Mouse (Mus musculus): Measurements from ENCODE around the gene Tufm.

Tufm gene

GRCm38 (mm10) chr7:126487052-126487483, at the start of gene Tufm:
Tufm (plus strand) TSS chr7:126487361.
- in situ Hi-C loops (cut with MboI, MseI) = no loop called here

GRCm38 (mm10) chr7:126440134-126440533, 47.0 kb upstream of the Tufm start:
- in situ Hi-C loops (cut with MboI, MseI) = no loop called here

- in situ Hi-C loops (cut with MboI, MseI) = no loop called here
Measured at GRCm38 (mm10) chr7:126443997-126444396, 43.2 kb upstream of the Tufm start.

GRCm38 (mm10) chr7:126444536-126444935, 42.6 kb upstream of the Tufm start:
- in situ Hi-C loops (cut with MboI, MseI) = no loop called here

DNA sequence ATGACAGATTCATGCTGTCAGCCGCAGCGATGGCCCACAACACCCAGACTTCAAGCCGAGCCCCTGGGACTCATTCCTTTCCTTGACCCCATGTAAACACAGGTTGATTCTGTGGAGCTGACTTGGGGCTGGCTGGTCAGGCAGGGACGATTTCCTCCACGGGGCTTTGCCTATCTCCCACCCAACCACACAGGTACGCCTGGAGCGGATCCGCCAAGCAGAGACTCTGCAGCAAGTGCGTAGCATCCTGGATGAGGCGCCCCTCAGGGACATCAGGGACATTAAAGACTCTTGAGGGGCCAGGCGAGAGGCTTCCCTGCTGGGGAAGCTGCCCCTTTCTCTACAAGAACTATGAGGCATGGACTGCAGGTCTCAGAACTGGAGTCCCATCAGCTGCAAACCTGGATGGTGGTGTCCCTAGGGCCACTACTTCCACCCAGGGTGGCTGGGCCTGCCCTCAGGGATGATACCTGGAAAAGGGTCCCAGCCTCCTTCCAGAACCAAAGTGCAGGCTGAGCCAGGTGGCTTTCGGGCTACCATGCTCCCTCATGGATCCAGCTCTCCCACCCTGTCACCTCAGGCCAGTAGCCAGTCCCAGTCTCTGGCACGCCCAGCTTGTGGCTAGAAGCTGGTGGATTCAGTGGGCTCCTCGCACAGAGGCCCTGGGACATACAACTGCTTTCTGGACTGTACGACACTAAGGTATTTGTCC, 41.9 kb upstream of the Tufm start:
- in situ Hi-C loops (cut with MboI, MseI) = loop anchor here (5.0 kb wide), 1 partner anchor 67 kb away; no protein-coding TSS in a partner anchor

- in situ Hi-C loops (cut with MboI, MseI) = loop anchor here (5.0 kb wide), 1 partner anchor 66 kb away; no protein-coding TSS in a partner anchor
Measured at GRCm38 (mm10) chr7:126446217-126446616, 40.9 kb upstream of the Tufm start.

DNA sequence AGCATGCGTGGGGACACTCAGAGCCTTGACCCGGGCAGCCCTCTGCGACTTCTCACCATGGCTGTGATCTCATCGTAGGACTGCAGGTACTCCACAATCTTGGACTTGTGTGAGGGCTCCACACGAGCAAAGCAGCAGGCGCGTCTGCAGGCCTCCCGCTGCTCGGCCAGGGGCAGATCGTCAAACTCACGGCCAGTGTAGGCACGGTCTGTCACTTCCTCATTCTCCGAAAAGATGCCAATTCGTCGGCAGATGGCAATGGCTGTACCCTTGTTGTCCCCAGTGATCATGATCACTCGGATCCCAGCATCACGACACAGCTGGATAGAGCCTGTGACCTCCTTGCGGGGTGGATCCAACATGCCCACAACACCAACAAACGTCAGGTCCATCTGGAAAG, 38.7 kb upstream of the Tufm start:
- in situ Hi-C loops (cut with MboI, MseI) = loop anchor here (5.0 kb wide), 1 partner anchor 64 kb away; no protein-coding TSS in a partner anchor

- in situ Hi-C loops (cut with MboI, MseI) = loop anchor here (5.0 kb wide), 1 partner anchor 62 kb away; no protein-coding TSS in a partner anchor
Measured at GRCm38 (mm10) chr7:126449991-126450390, 37.2 kb upstream of the Tufm start.

- in situ Hi-C loops (cut with MboI, MseI) = no loop called here
Measured at GRCm38 (mm10) chr7:126450641-126451040, 36.5 kb upstream of the Tufm start.

- in situ Hi-C loops (cut with MboI, MseI) = no loop called here
Measured at GRCm38 (mm10) chr7:126452244-126452643, 34.9 kb upstream of the Tufm start.

GRCm38 (mm10) chr7:126453861-126454260, 33.3 kb upstream of the Tufm start:
- in situ Hi-C loops (cut with MboI, MseI) = no loop called here

DNA sequence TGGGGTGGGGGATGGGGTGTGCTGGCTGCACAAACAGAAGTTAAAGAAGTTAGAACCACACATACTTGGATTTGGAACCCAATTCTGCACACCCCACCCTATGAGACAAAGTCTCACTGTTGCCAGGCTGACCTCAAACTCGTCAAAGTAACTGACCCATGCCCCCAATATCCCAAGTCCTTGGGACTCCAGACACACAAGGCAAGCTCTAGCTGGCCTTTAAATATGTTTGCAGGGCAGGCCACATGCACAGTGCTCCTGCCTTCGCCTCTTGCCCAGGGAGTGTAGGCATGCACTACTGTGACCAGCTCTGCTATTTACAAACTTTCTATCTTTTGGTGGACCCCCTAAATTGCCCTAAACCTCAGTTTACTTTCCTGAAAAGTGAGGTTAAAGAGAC, 31.9 kb upstream of the Tufm start:
- in situ Hi-C loops (cut with MboI, MseI) = no loop called here

GRCm38 (mm10) chr7:126456382-126457266, 30.5 kb upstream of the Tufm start:
- in situ Hi-C loops (cut with MboI, MseI) = no loop called here

DNA sequence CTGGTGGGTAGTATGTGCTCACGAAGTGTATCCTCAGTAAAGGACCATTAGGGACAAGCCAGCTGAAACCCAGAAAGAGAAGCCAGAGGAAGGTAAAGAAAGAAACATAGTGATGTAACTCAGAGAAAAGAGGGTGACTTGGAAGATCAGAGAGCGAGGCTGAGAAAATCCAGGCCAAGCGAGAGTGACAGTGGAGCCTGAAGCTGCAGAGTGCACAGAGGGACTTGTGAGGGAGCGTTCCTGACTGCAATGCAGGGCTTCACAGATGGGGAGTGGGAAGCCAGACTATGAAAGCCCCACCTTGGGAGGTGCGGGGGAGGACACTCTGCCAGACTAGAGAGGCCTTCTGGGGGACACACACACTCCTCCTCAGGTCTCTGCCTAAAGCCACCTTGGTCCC, 28.9 kb upstream of the Tufm start:
- in situ Hi-C loops (cut with MboI, MseI) = no loop called here

- in situ Hi-C loops (cut with MboI, MseI) = no loop called here
Measured at GRCm38 (mm10) chr7:126458844-126459618, 28.1 kb upstream of the Tufm start.

- in situ Hi-C loops (cut with MboI, MseI) = no loop called here
Measured at GRCm38 (mm10) chr7:126460623-126461399, 26.4 kb upstream of the Tufm start.

GRCm38 (mm10) chr7:126461626-126462025, 25.5 kb upstream of the Tufm start:
- in situ Hi-C loops (cut with MboI, MseI) = no loop called here

DNA sequence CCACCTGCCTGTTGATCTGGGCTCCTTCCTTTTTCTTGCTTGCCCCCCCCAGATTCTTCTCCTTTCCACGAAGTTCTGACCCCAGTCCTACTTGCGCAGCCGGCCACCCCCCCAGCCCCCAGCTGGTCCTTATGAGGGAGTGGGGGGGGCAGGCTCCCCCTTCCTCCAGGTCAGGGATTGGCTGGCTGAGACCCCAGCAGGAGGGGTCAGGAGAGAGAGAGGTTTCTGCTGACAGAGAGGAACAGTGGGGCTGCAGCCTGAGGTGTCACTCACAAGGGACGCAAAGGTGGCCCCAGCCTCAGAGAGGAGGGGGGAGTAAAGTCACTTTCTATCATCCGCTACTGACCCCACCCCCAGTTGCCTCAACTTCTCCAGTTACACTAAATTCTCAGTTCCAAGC, 24.2 kb upstream of the Tufm start, which contains the start of gene Atp2a1:
Gene Atp2a1, minus strand, starts transcription at position 105 of the 400 bp plus-strand sequence.
- in situ Hi-C loops (cut with MboI, MseI) = no loop called here

- in situ Hi-C loops (cut with MboI, MseI) = no loop called here
Measured at GRCm38 (mm10) chr7:126463547-126463946, 23.6 kb upstream of the Tufm start.

- in situ Hi-C loops (cut with MboI, MseI) = no loop called here
Measured at GRCm38 (mm10) chr7:126464121-126464520, 23.0 kb upstream of the Tufm start.

DNA sequence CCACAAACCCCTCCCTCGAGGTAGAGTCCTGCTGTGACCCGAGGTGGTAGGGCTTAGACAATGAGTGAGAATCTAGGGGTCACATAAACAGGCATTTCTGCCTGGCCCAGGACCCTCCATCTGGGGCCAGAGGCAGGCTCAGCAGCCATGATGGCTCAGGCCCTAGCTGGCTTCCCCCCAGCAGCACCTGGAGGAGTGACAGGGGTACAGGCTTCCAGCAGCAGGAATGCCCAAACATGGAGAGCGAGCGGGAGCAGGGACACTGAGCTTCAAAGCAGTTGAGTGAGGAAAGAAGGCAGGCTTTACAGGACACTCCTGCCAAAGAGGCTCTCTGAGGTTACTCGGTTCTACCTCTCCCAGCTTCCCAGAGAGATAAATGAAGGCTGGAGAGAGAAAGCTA, 22.3 kb upstream of the Tufm start:
- in situ Hi-C loops (cut with MboI, MseI) = no loop called here

Data from T-helper 1 cell (primary cell).